Mouse (Mus musculus): ENCODE results near the gene Fam71e2.
"Not testable (repeated sequence)": the region's sequence is repeated elsewhere in the genome, so short reads cannot be mapped to it uniquely, and the experiment has no call there.

The Fam71e2 gene

GRCm38 (mm10) chr7:4771202-4771601, at the start of gene Fam71e2:
TSS of gene Fam71e2 (minus strand) at chr7:4771302.
- DNase-seq (ENCODE audit: low read depth, low spot score), result no peak

GRCm38 (mm10) chr7:4816559-4816958, 45.5 kb upstream of the Fam71e2 start:
- no peak for DNase-seq (ENCODE audit: low read depth, low spot score)

GRCm38 (mm10) chr7:4813105-4813791, 42.1 kb upstream of the Fam71e2 start:
- no peak for DNase-seq (ENCODE audit: low read depth, low spot score)

GRCm38 (mm10) chr7:4812303-4813104, 41.4 kb upstream of the Fam71e2 start, which contains the start of gene Ube2s:
TSS of gene Ube2s (minus strand) at chr7:4812590.
- DNase-seq (ENCODE audit: low read depth, low spot score), result peak; percentile 98

- DNase-seq (ENCODE audit: low read depth, low spot score), result no peak
These were observed 40.8 kb upstream of the Fam71e2 start for GRCm38 (mm10) chr7:4811842-4812302.

GRCm38 (mm10) chr7:4811131-4811530, 40.0 kb upstream of the Fam71e2 start:
- not testable (repeated sequence) for DNase-seq (ENCODE audit: low read depth, low spot score)

- DNase-seq (ENCODE audit: low read depth, low spot score), result no peak
These were observed 35.6 kb upstream of the Fam71e2 start for GRCm38 (mm10) chr7:4806716-4807115.

GRCm38 (mm10) chr7:4802247-4802646, 31.1 kb upstream of the Fam71e2 start:
- DNase-seq (ENCODE audit: low read depth, low spot score), result no peak

- no peak for DNase-seq (ENCODE audit: low read depth, low spot score)
These were observed 24.8 kb upstream of the Fam71e2 start for GRCm38 (mm10) chr7:4795767-4796433.

GRCm38 (mm10) chr7:4794631-4795168, 23.6 kb upstream of the Fam71e2 start:
- no peak for DNase-seq (ENCODE audit: low read depth, low spot score)

- DNase-seq (ENCODE audit: low read depth, low spot score), result no peak
These were observed 22.6 kb upstream of the Fam71e2 start for GRCm38 (mm10) chr7:4793674-4794073.

- not testable (repeated sequence) for DNase-seq (ENCODE audit: low read depth, low spot score)
These were observed 22.1 kb upstream of the Fam71e2 start for GRCm38 (mm10) chr7:4793248-4793647.

- DNase-seq (ENCODE audit: low read depth, low spot score), result peak; percentile 90
These were observed 21.4 kb upstream of the Fam71e2 start, which contains the start of gene Rpl28 for GRCm38 (mm10) chr7:4792278-4793212. TSS of gene Rpl28 (plus strand) at chr7:4792874.

GRCm38 (mm10) chr7:4789436-4789935, 18.4 kb upstream of the Fam71e2 start, which contains the start of gene Tmem238:
TSS of gene Tmem238 (minus strand) at chr7:4789656.
- DNase-seq (ENCODE audit: low read depth, low spot score), result no peak

- DNase-seq (ENCODE audit: low read depth, low spot score), result no peak
These were observed 17.7 kb upstream of the Fam71e2 start for GRCm38 (mm10) chr7:4788499-4789435.

GRCm38 (mm10) chr7:4783667-4784268, 12.7 kb upstream of the Fam71e2 start:
- no peak for DNase-seq (ENCODE audit: low read depth, low spot score)

- DNase-seq (ENCODE audit: low read depth, low spot score), result no peak
These were observed 11.7 kb upstream of the Fam71e2 start, which contains the start of the genes Il11 and Tmem190 for GRCm38 (mm10) chr7:4782759-4783158. TSS of gene Il11 (minus strand) at chr7:4782859. TSS of gene Tmem190 (plus strand) at chr7:4782937.

GRCm38 (mm10) chr7:4782130-4782529, 11.0 kb upstream of the Fam71e2 start:
- no peak for DNase-seq (ENCODE audit: low read depth, low spot score)

GRCm38 (mm10) chr7:4779921-4780320, 8.8 kb upstream of the Fam71e2 start:
- DNase-seq (ENCODE audit: low read depth, low spot score), result no peak
